Mouse (Mus musculus) embryonic facial prominence, embryonic 11.5 days (tissue): ENCODE results near the gene Efcab12. TPM values are rescaled to one million over a fixed set of nuclear protein-coding genes. Genes with fewer than 3 reads are reported as not detected.
A peak's percentile ranks its signal among the peaks of the same experiment; 100 is the strongest.

Experiments used
- ATAC-seq: fragments of 200-750 bp; cut with Nextera tagmentation; replicated peaks from 2 replicates; pipeline ENCODE4 v1.8.0; 2017; ENCODE audit warnings: low read depth; ENCODE audit not compliant: insufficient number of reproducible peaks, low FRiP score, low TSS enrichment
- DNase-seq: peaks from one replicate; pipeline ENCODE4 v3.0.0-alpha.2; 2015; ENCODE audit warnings: low spot score
- H3K27ac ChIP-seq: fragments of 300-500 bp; sonication (generic); replicated peaks from 2 replicates; pipeline ENCODE4 v1.5.1; 2014; ENCODE audit warnings: mild to moderate bottlenecking, low read depth, low read length, control low read depth
- H3K27me3 ChIP-seq: fragments of 300-500 bp; sonication (generic); 2 replicates; pipeline ENCODE4 v1.6.1; 2014; ENCODE audit warnings: mild to moderate bottlenecking, low read length, moderate library complexity, mixed read lengths; ENCODE audit not compliant: control insufficient read depth, insufficient read depth
- H3K36me3 ChIP-seq: fragments of 300-500 bp; sonication (generic); replicated peaks from 2 replicates; pipeline ENCODE4 v1.6.1; 2014; ENCODE audit warnings: low read depth, mild to moderate bottlenecking, low read length, moderate library complexity, mixed read lengths; ENCODE audit not compliant: control insufficient read depth, insufficient read depth
- H3K4me1 ChIP-seq: fragments of 300-500 bp; sonication (generic); 2 replicates; pipeline ENCODE4 v1.6.1; 2014; ENCODE audit warnings: low read length, mixed read lengths; ENCODE audit not compliant: control insufficient read depth, insufficient read depth
- H3K4me2 ChIP-seq: fragments of 300-500 bp; sonication (generic); 2 replicates; pipeline ENCODE4 v1.6.1; 2014; ENCODE audit warnings: low read depth, mild to moderate bottlenecking, control low read depth, low read length, moderate library complexity
- H3K4me3 ChIP-seq: fragments of 300-500 bp; sonication (generic); 2 replicates; pipeline ENCODE4 v1.5.1; 2014; ENCODE audit warnings: low read depth, low read length, control low read depth
- H3K9ac ChIP-seq: fragments of 300-500 bp; sonication (generic); replicated peaks from 2 replicates; pipeline ENCODE4 v1.6.1; 2014; ENCODE audit warnings: mild to moderate bottlenecking, control low read depth, low read length
- H3K9me3 ChIP-seq: fragments of 300-500 bp; sonication (generic); replicated peaks from 2 replicates; pipeline ENCODE4 v1.6.1; 2016; ENCODE audit warnings: mild to moderate bottlenecking, low read length, inconsistent platforms, mixed read lengths; ENCODE audit not compliant: control insufficient read depth
- WGBS: fragments of 180-500 bp; shearing (Covaris S2); extraction: QIAGEN DNeasy Blood & Tissue Kit; methylation state at CpG from one replicate; pipeline ENCODE4 v1.1.7; 2014; 5-methylcytosine and 5-hydroxymethylcytosine counted together
- polyA plus RNA-seq: library from polyadenylated mRNA; unstranded; fragments of >200 nt; fragmentation: Nextera tagmentation; extraction: Ambion mirVana; gene quantifications from 2 replicates; pipeline ENCODE4 v1.2.1, GENCODE M21; 2014

Gene Efcab12
- polyA plus RNA-seq, 1 experiment from 2014 or later: 0.39 TPM

DNA sequence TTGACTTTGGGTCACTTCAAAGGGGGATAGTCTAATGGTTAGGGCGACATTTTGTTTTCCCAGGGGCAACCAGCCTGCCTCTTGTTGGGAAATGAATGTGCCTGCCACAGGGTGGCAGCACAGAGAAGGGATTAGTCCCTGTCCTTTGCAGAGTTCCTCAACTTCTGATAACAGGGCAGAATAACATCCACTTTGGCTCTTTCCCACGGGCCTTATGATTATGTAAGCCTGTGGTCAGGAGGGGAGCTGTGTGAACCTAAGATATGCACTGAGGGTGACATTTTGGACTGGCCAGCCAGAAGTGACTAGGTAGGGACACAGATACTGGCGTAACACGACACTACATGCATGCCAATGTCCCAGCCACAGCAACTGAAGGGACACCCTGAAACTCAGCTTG, 24.1 kb downstream of the Efcab12 start:
- Histone ChIP-seq H3K27ac (no peak overlapping the region), H3K4me3 (no peak overlapping the region), H3K36me3 (no peaks in the 10 kb centered on the region), H3K27me3 (no peaks in the 10 kb centered on the region), H3K9ac (no peak overlapping the region), H3K4me2 (no peak overlapping the region), H3K4me1 (no peaks in the 10 kb centered on the region), H3K9me3 (no peaks in the 10 kb centered on the region)
- DNase-seq (peak; percentile 75), ATAC-seq (no peak)
- WGBS: 35% methylated on average over 4 of the region's 4 CpGs

DNA sequence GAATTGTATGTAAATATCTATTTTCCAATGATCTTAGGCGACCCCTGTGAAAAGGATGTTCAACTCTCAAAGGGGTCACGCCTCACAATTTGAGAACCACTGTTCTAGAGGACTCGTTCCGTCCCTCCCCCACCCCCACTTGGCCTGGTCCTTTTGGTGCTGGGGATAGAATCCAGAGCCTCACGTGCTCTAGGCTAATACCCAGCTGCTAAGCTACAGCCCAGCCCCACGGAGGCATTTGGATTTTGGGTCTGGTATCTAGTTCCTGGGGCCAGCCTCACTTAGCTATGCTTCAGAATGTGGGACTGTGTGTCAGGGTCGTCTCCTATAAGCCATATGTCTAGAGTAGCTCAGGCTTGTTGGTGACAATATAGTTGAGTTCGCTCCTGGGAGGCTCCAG, 26.6 kb downstream of the Efcab12 start:
- H3K27me3 ChIP-seq: no peaks in the 10 kb centered on the region
- H3K27ac ChIP-seq: no peak overlapping the region
- H3K36me3 ChIP-seq: peaks cover 6% of the 10 kb centered on the region
- WGBS: 78% methylated on average over 8 of the region's 8 CpGs
- no peak overlapping the region for H3K9ac ChIP-seq
- no peaks in the 10 kb centered on the region for H3K9me3 ChIP-seq
- no peak overlapping the region for H3K4me3 ChIP-seq
- DNase-seq (no peak), ATAC-seq (no peak)
- H3K4me1 ChIP-seq: no peaks in the 10 kb centered on the region
- no peak overlapping the region for H3K4me2 ChIP-seq

DNA sequence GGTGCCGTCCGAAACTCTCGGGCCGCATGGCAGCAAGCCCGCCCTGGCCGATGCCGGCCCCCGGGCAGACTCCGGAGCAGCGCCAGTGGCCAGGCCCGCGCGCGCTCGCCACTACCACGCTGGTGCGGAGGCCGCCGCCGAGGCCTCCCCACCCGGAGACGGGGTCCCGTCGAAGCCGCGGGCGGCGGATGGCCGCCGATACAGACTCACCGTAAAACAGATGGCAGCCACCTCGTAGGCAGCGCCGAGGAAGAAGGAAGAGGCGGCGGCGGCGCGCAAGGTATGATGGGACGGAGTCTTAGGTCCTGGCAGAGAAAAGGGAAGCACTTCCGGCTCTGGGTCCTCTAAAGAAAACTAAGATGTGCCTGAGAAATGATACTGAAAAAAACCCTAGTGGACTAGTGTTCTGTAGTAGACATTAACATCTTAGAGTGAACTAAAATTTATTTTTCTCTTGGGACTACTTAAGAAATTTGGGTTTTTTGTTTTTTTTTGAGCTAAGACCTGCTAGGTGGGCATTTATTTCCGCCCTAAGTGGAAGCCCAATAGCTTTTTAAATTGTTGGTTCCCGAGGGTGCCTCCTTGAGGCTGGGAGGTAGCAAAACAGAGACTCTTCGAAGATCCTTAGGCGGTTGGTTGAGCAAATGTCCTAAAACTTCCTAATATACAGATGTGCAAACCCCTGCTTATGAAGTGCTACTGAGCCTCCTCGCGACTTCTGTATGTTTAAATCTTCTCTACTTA, 29.6 kb downstream of the Efcab12 start, which contains the start of gene Rpl32:
Gene Rpl32 (minus strand): TSS at position 260 of the 744 bp plus-strand sequence.
- under 1% methylated on average over 47 of the region's 47 CpGs for WGBS
- Histone ChIP-seq H3K27ac (peak within 1 kb of the TSS; percentile 88), H3K27me3 (no peaks in the 10 kb centered on the region), H3K4me3 (peak within 1 kb of the TSS; percentile 100), H3K4me2 (peak within 1 kb of the TSS; percentile 80), H3K9me3 (no peaks in the 10 kb centered on the region), H3K4me1 (no peaks in the 10 kb centered on the region; the same call in 1 of the 2 replicates), H3K36me3 (peaks cover 15% of the 10 kb centered on the region), H3K9ac (peak within 1 kb of the TSS; percentile 100)
- ATAC-seq: peak; percentile 72
- DNase-seq: peak; percentile 93

DNA sequence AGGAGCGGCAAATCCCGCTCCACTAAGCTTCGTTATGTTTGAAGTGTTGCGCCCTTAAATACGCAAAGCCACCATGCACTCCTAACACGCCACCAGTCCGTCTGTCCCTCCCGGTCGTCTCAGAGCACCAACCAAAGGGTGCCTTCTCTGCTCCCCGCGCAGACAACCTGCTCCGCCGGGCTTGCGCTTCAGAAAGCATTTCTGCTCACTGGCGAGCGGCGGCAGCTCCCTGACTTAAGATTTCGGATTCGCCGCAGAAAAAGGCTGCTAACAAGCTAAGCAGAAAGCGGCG, 30.1 kb downstream of the Efcab12 start:
- Histone ChIP-seq H3K27ac (peak overlapping the region; percentile 88), H3K27me3 (no peaks in the 10 kb centered on the region), H3K9me3 (no peaks in the 10 kb centered on the region), H3K9ac (peak overlapping the region; percentile 100), H3K4me1 (no peaks in the 10 kb centered on the region; the same call in 1 of the 2 replicates), H3K36me3 (peaks cover 17% of the 10 kb centered on the region), H3K4me3 (peak overlapping the region; percentile 100), H3K4me2 (peak overlapping the region; percentile 80)
- ATAC-seq (no peak), DNase-seq (peak; percentile 30)
- WGBS: under 1% methylated on average over 22 of the region's 22 CpGs

DNA sequence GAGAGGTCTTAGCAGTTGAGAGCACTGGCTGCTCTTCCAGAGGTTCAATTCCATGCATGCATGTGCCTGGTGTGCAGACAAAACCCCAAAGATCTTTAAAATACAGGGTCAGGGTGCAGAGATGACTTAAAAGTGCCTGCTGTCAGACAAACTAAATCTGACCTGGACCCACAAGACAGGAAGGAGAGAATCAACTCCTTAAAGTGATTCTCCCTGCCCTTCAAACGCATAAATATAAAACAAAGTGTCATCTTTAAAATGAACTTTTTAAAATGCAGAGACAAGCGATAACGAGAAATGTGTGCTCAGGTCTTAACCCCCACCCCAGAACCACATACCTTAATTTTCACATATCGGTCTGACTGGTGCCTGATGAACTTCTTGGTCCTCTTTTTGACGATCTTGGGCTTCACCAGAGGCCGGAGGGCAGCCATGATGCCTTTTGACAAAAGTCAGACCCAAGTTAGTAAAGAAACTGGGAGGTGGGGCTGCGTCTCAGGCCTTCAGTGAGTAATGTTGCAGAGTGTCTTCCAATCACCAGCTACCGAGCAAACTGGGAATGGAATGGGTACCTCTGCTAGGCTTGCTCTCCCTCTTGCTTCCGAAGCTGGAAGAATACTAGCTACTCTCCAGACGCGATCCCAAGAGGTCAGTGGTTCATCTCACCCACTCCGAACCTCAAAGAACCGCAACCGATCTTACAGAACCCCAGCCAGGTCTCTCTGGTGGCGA, 30.6 kb downstream of the Efcab12 start:
- Histone ChIP-seq H3K4me3 (peak overlapping the region; percentile 100), H3K36me3 (peaks cover 17% of the 10 kb centered on the region)

DNA sequence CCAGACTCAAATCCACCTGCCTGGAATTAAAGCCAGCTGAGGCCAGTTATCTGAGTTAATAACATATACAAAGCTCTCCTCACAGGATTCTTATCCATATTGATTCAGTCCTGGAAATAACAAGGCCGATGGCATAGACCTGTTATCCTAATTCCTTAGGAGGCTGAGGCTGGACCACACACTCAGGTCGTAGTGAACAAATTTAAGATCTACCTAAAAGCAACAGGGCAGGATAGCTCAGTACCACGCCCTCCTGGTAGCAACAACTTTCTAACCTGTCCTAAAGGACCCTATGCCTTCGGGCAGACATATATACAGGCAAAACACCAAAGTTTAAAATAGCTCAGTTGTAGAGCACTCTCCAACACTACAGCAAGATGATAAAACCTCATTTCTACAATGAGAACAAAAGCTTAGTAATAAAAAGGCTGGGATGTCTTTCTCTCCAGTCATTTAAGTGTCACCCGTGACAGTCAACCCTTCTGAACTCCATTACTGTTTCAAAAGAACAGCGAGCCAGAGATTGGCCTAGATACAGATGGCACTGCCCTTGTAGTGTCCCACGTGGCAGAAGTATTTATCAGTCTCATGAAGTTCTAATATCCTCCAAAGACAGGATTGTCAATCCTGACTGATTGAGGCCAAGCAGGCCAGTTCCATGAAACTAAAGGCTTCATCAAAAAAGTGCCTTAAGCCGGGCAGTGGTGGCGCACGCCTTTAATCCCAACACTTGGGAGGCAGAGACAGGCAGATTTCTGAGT, 33.6 kb downstream of the Efcab12 start:
- H3K4me2 ChIP-seq: no peak overlapping the region
- ATAC-seq (no peak), DNase-seq (peak; percentile 25)
- H3K4me3 ChIP-seq: no peak overlapping the region
- no peaks in the 10 kb centered on the region for H3K27me3 ChIP-seq
- no peak overlapping the region for H3K27ac ChIP-seq
- H3K9me3 ChIP-seq: no peaks in the 10 kb centered on the region
- H3K36me3 ChIP-seq: peaks cover 29% of the 10 kb centered on the region
- no peaks in the 10 kb centered on the region; the same call in 1 of the 2 replicates for H3K4me1 ChIP-seq
- 68% methylated on average over 10 of the region's 10 CpGs for WGBS
- no peak overlapping the region for H3K9ac ChIP-seq

More for the DNA sequence above, 30.6 kb downstream of the Efcab12 start:
- H3K27me3 ChIP-seq: no peaks in the 10 kb centered on the region
- peak overlapping the region; percentile 88 for H3K27ac ChIP-seq
- H3K4me1 ChIP-seq: no peaks in the 10 kb centered on the region; the same call in 1 of the 2 replicates
- DNase-seq (peak; percentile 20), ATAC-seq (no peak)
- no peaks in the 10 kb centered on the region for H3K9me3 ChIP-seq
- peak overlapping the region; percentile 80 for H3K4me2 ChIP-seq
- peak overlapping the region; percentile 100 for H3K9ac ChIP-seq
- 3% methylated on average over 15 of the region's 15 CpGs for WGBS

DNA sequence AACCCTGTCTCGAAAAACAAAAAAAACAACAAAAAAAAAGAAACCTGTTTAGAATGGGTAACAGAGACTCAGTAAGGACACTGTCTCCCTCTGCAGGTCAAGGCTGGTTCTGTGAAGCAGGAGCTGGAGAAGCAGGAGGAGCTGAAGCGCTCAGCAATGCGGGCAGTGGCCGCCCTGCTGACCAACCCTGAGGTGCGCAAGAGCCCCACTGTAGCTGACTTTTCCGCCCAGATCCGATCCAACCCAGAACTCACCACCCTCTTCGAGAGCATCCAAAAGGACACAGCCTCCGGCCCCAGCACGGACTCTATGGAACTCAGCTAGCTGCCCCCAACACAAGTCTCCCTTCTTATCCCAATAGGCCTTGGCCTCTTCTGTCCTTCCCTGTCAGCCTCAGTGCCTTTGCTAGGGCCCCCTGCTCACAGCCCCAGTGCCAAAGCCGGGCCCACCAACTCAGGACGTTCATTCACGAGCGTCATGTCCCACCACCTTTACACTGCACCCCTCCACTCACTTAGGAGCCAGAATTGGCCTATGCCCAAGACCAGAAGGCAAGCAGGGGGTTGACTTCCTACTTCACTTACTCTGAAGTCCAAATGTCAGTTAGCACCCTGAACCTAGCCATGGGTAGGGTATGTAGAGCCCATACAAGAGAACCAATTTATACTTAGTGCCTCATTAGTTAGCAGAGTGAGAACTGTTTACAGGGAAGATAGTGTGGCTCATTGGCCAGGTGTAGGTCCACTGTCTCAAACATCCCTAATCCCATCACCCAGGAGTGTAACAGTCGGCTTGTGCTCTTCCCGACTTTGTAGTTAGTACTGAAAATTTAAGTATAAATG, 34.5 kb downstream of the Efcab12 start:
- Histone ChIP-seq H3K4me1 (no peaks in the 10 kb centered on the region; the same call in 1 of the 2 replicates), H3K4me3 (no peak overlapping the region), H3K27ac (no peak overlapping the region), H3K27me3 (no peaks in the 10 kb centered on the region), H3K4me2 (no peak overlapping the region), H3K36me3 (peaks cover 32% of the 10 kb centered on the region), H3K9ac (no peak overlapping the region), H3K9me3 (no peaks in the 10 kb centered on the region)
- WGBS: 47% methylated on average over 16 of the region's 16 CpGs
- DNase-seq (peak; percentile 77), ATAC-seq (peak; percentile 41)
